Mouse (Mus musculus) heart, adult 2 months (tissue): ENCODE results near the gene Gpr1.

Experiments used
- CTCF ChIP-seq: fragments of 200-600 bp; IDR thresholded peaks from 2 replicates; pipeline ENCODE4 v1.8.1; 2022; ENCODE audit warnings: antibody characterized with exemption, mild to moderate bottlenecking, moderate library complexity
- POLR2A ChIP-seq: fragments of 200-500 bp; IDR thresholded peaks from 2 replicates; pipeline ENCODE4 v1.6.1; 2011; ENCODE audit warnings: mild to moderate bottlenecking, low read depth, low read length, control low read depth; ENCODE audit not compliant: insufficient read depth

GRCm38 (mm10) chr1:63195848-63196512 lies 18.4 kb downstream of the Gpr1 start:
- TF ChIP-seq CTCF (no peak), POLR2A (no peak)
